Mouse (Mus musculus) G1E (cell line): ENCODE measurements around the gene Afap1l2.

Source experiments
- CTCF ChIP-seq: IDR thresholded peaks from 2 replicates; pipeline ENCODE4 v1.5.1; 2012; ENCODE audit warnings: low read depth, low read length, inconsistent platforms, mixed read lengths
- GATA1 ChIP-seq: IDR thresholded peaks from 2 replicates; pipeline ENCODE4 v1.6.1; 2012; ENCODE audit warnings: borderline replicate concordance, low read length, inconsistent platforms, mixed read lengths
- GATA2 ChIP-seq: IDR thresholded peaks from 2 replicates; pipeline ENCODE4 v1.6.1; 2012; ENCODE audit warnings: low read depth, low read length, inconsistent platforms, borderline replicate concordance
- POLR2AphosphoS5 ChIP-seq: IDR thresholded peaks from 2 replicates; pipeline ENCODE4 v1.6.1; 2012; ENCODE audit warnings: low read depth, low read length, inconsistent platforms; ENCODE audit not compliant: insufficient replicate concordance
- TAL1 ChIP-seq: conservative IDR thresholded peaks from 2 replicates; pipeline ENCODE4 v1.6.1; 2012; ENCODE audit warnings: low read depth, low read length, inconsistent platforms, mixed read lengths

GRCm38 (mm10) chr19:56897654-56898053 lies 110.4 kb downstream of the Afap1l2 start:
- TF ChIP-seq CTCF (no peak), TAL1 (no peak), GATA1 (no peak), POLR2AphosphoS5 (no peak), GATA2 (no peak)
